Mouse (Mus musculus) neural tube, embryonic 14.5 days (tissue): Measurements from ENCODE around the gene Trmt5. TPM values are rescaled to one million over a fixed set of nuclear protein-coding genes. Genes with fewer than 3 reads are reported as not detected.

ENCODE experiments used
- ATAC-seq: fragments of 200-750 bp; cut with Nextera tagmentation; 2 replicates; pipeline ENCODE4 v1.8.0; 2017; ENCODE audit warnings: low read depth, mild to moderate bottlenecking, moderate TSS enrichment, moderate library complexity
- H3K27ac ChIP-seq: fragments of 300-500 bp; sonication (generic); 2 replicates; pipeline ENCODE4 v1.5.1; 2014; ENCODE audit warnings: low read depth, mild to moderate bottlenecking, control low read depth, low read length, moderate library complexity, mixed read lengths
- H3K27me3 ChIP-seq: fragments of 300-500 bp; sonication (generic); 2 replicates; pipeline ENCODE4 v1.6.1; 2014; ENCODE audit warnings: low read length; ENCODE audit not compliant: control insufficient read depth, insufficient read depth
- H3K36me3 ChIP-seq: fragments of 300-500 bp; sonication (generic); 2 replicates; pipeline ENCODE4 v1.6.1; 2014; ENCODE audit warnings: low read length, mixed read lengths; ENCODE audit not compliant: control insufficient read depth, insufficient read depth
- H3K4me1 ChIP-seq: fragments of 300-500 bp; sonication (generic); 2 replicates; pipeline ENCODE4 v1.6.1; 2014; ENCODE audit warnings: low read length; ENCODE audit not compliant: control insufficient read depth, insufficient read depth
- H3K4me2 ChIP-seq: fragments of 300-500 bp; sonication (generic); 2 replicates; pipeline ENCODE4 v1.6.1; 2014; ENCODE audit warnings: mild to moderate bottlenecking, low read depth, low read length, control low read depth
- H3K4me3 ChIP-seq: fragments of 300-500 bp; sonication (generic); 2 replicates; pipeline ENCODE4 v1.5.1; 2014; ENCODE audit warnings: low read depth, low read length, control low read depth, mixed read lengths
- H3K9ac ChIP-seq: fragments of 300-500 bp; sonication (generic); replicated peaks from 2 replicates; pipeline ENCODE4 v1.6.1; 2014; ENCODE audit warnings: low read depth, mild to moderate bottlenecking, control low read depth, low read length, mixed read lengths
- H3K9me3 ChIP-seq: fragments of 300-500 bp; sonication (generic); 2 replicates; pipeline ENCODE4 v1.6.1; 2016; ENCODE audit warnings: low read length; ENCODE audit not compliant: control insufficient read depth
- WGBS: fragments of 180-500 bp; shearing (Covaris S2); extraction: QIAGEN DNeasy Blood & Tissue Kit; methylation state at CpG from one replicate; pipeline ENCODE4 v1.1.7; 2014; 5-methylcytosine and 5-hydroxymethylcytosine counted together
- polyA plus RNA-seq: library from polyadenylated mRNA; unstranded; fragments of >200 nt; fragmentation: Nextera tagmentation; extraction: Ambion mirVana; gene quantifications from 2 replicates; pipeline ENCODE4 v1.2.1, GENCODE M21; 2014

Trmt5 gene
- polyA plus RNA-seq, 1 experiment from 2014 or later, result 16.9 TPM

GRCm38 (mm10) chr12:73324742-73325141, 38.2 kb upstream of the Trmt5 start:
- WGBS, result 76% methylated on average over 1 of the region's 1 CpGs

GRCm38 (mm10) chr12:73324180-73324586, 37.7 kb upstream of the Trmt5 start:
- WGBS, result 91% methylated on average over 8 of the region's 8 CpGs
- no peaks in the 10 kb centered on the region for H3K36me3 ChIP-seq
- no peak overlapping the region for H3K9ac ChIP-seq
- H3K4me1 ChIP-seq, result 0 out of 2 replicates have a peak, but pooled peaks cover 3% of the 10 kb centered on the region
- ATAC-seq, result no peak
- no peak overlapping the region for H3K27ac ChIP-seq
- H3K4me2 ChIP-seq, result no peak overlapping the region
- H3K27me3 ChIP-seq, result no peaks in the 10 kb centered on the region
- H3K4me3 ChIP-seq, result no peak overlapping the region
- H3K9me3 ChIP-seq, result no peaks in the 10 kb centered on the region

More at GRCm38 (mm10) chr12:73324742-73325141, 38.2 kb upstream of the Trmt5 start:
- no peak for ATAC-seq
- Histone ChIP-seq H3K36me3 (no peaks in the 10 kb centered on the region), H3K9ac (no peak overlapping the region), H3K9me3 (no peaks in the 10 kb centered on the region), H3K4me2 (no peak overlapping the region), H3K4me1 (0 out of 2 replicates have a peak, but pooled peaks cover 3% of the 10 kb centered on the region), H3K27ac (no peak overlapping the region), H3K27me3 (no peaks in the 10 kb centered on the region), H3K4me3 (no peak overlapping the region)

- H3K4me3 ChIP-seq, result no peak overlapping the region
- H3K9me3 ChIP-seq, result no peaks in the 10 kb centered on the region
- no peak for ATAC-seq
- H3K36me3 ChIP-seq, result 0 out of 2 replicates have a peak, but pooled peaks cover 3% of the 10 kb centered on the region
- H3K4me2 ChIP-seq, result no peak overlapping the region
- H3K27ac ChIP-seq, result no peak overlapping the region
- no peaks in the 10 kb centered on the region for H3K27me3 ChIP-seq
- no peaks in the 10 kb centered on the region for H3K4me1 ChIP-seq
- H3K9ac ChIP-seq, result no peak overlapping the region
- 90% methylated on average over 7 of the region's 7 CpGs for WGBS
Observed at GRCm38 (mm10) chr12:73317706-73318686, 31.5 kb upstream of the Trmt5 start.

- no peaks in the 10 kb centered on the region for H3K4me1 ChIP-seq
- H3K4me3 ChIP-seq, result no peak overlapping the region
- no peaks in the 10 kb centered on the region for H3K36me3 ChIP-seq
- H3K27me3 ChIP-seq, result no peaks in the 10 kb centered on the region
- no peak overlapping the region for H3K4me2 ChIP-seq
- H3K9me3 ChIP-seq, result no peaks in the 10 kb centered on the region
- ATAC-seq, result no peak
- WGBS, result 93% methylated on average over 2 of the region's 2 CpGs
- H3K9ac ChIP-seq, result no peak overlapping the region
- no peak overlapping the region for H3K27ac ChIP-seq
Observed at GRCm38 (mm10) chr12:73308711-73309110, 22.2 kb upstream of the Trmt5 start.

- 93% methylated on average over 4 of the region's 4 CpGs for WGBS
- H3K4me2 ChIP-seq, result no peak overlapping the region
- H3K4me1 ChIP-seq, result no peaks in the 10 kb centered on the region
- no peaks in the 10 kb centered on the region for H3K9me3 ChIP-seq
- ATAC-seq, result no peak
- H3K4me3 ChIP-seq, result no peak overlapping the region
- no peaks in the 10 kb centered on the region for H3K27me3 ChIP-seq
- H3K27ac ChIP-seq, result no peak overlapping the region
- no peaks in the 10 kb centered on the region for H3K36me3 ChIP-seq
- H3K9ac ChIP-seq, result no peak overlapping the region
Observed at GRCm38 (mm10) chr12:73307750-73308149, 21.2 kb upstream of the Trmt5 start.

GRCm38 (mm10) chr12:73304636-73305035, 18.1 kb upstream of the Trmt5 start:
- Histone ChIP-seq H3K4me2 (no peak overlapping the region), H3K9ac (no peak overlapping the region), H3K36me3 (no peaks in the 10 kb centered on the region), H3K27me3 (no peaks in the 10 kb centered on the region), H3K9me3 (no peaks in the 10 kb centered on the region), H3K27ac (no peak overlapping the region), H3K4me1 (no peaks in the 10 kb centered on the region), H3K4me3 (no peak overlapping the region)
- ATAC-seq, result no peak
- WGBS, result 85% methylated on average over 4 of the region's 4 CpGs

- no peak for ATAC-seq
- no peak overlapping the region for H3K4me3 ChIP-seq
- WGBS, result 99% methylated on average over 2 of the region's 2 CpGs
- no peaks in the 10 kb centered on the region for H3K36me3 ChIP-seq
- H3K4me2 ChIP-seq, result no peak overlapping the region
- no peaks in the 10 kb centered on the region for H3K27me3 ChIP-seq
- no peaks in the 10 kb centered on the region for H3K9me3 ChIP-seq
- no peak overlapping the region for H3K27ac ChIP-seq
- H3K4me1 ChIP-seq, result no peaks in the 10 kb centered on the region
- H3K9ac ChIP-seq, result no peak overlapping the region
Observed at GRCm38 (mm10) chr12:73300531-73300930, 14.0 kb upstream of the Trmt5 start.

GRCm38 (mm10) chr12:73298621-73299020, 12.1 kb upstream of the Trmt5 start:
- Histone ChIP-seq H3K4me2 (no peak overlapping the region), H3K36me3 (no peaks in the 10 kb centered on the region), H3K27me3 (no peaks in the 10 kb centered on the region), H3K9me3 (no peaks in the 10 kb centered on the region), H3K27ac (no peak overlapping the region), H3K9ac (no peak overlapping the region), H3K4me1 (no peaks in the 10 kb centered on the region), H3K4me3 (no peak overlapping the region)
- ATAC-seq, result no peak
- 91% methylated on average over 5 of the region's 5 CpGs for WGBS

- H3K9me3 ChIP-seq, result no peaks in the 10 kb centered on the region
- no peaks in the 10 kb centered on the region; the same call in 1 of the 2 replicates for H3K36me3 ChIP-seq
- H3K4me3 ChIP-seq, result no peak overlapping the region
- no peaks in the 10 kb centered on the region for H3K27me3 ChIP-seq
- WGBS, result 83% methylated on average over 11 of the region's 11 CpGs
- H3K9ac ChIP-seq, result no peak overlapping the region
- no peak overlapping the region for H3K4me2 ChIP-seq
- no peak overlapping the region for H3K27ac ChIP-seq
- H3K4me1 ChIP-seq, result no peaks in the 10 kb centered on the region
- no peak for ATAC-seq
Observed at GRCm38 (mm10) chr12:73295505-73296140, 9.1 kb upstream of the Trmt5 start.
